Mouse (Mus musculus) forebrain, embryonic 12.5 days (tissue): ENCODE data around the gene Edn2. TPM values are rescaled to one million over a fixed set of nuclear protein-coding genes. Genes with fewer than 3 reads are reported as not detected.
A peak's percentile ranks its signal among the peaks of the same experiment; 100 is the strongest.

ENCODE experiments used
- ATAC-seq: fragments of 200-750 bp; cut with Nextera tagmentation; 2 replicates; pipeline ENCODE4 v1.8.0; 2017; ENCODE audit warnings: moderate TSS enrichment; ENCODE audit not compliant: low FRiP score
- H3K27ac ChIP-seq: fragments of 300-500 bp; sonication (generic); 2 replicates; pipeline ENCODE4 v1.5.1; 2016; ENCODE audit warnings: mild to moderate bottlenecking
- H3K27me3 ChIP-seq: fragments of 300-500 bp; sonication (generic); 2 replicates; pipeline ENCODE4 v1.6.1; 2016; ENCODE audit warnings: mild to moderate bottlenecking
- H3K36me3 ChIP-seq: fragments of 300-500 bp; sonication (generic); replicated peaks from 2 replicates; pipeline ENCODE4 v1.6.1; 2016; ENCODE audit warnings: mild to moderate bottlenecking
- H3K4me1 ChIP-seq: fragments of 300-500 bp; sonication (generic); 2 replicates; pipeline ENCODE4 v1.6.1; 2016
- H3K4me2 ChIP-seq: fragments of 300-500 bp; sonication (generic); 2 replicates; pipeline ENCODE4 v1.6.1; 2016; ENCODE audit warnings: mild to moderate bottlenecking, moderate library complexity
- H3K4me3 ChIP-seq: fragments of 300-500 bp; sonication (generic); replicated peaks from 2 replicates; pipeline ENCODE4 v1.5.1; 2016; ENCODE audit warnings: mild to moderate bottlenecking
- H3K9ac ChIP-seq: fragments of 300-500 bp; sonication (generic); 2 replicates; pipeline ENCODE4 v1.6.1; 2016; ENCODE audit warnings: mild to moderate bottlenecking
- H3K9me3 ChIP-seq: fragments of 300-500 bp; sonication (generic); 2 replicates; pipeline ENCODE4 v1.6.1; 2016
- WGBS: fragments of 180-500 bp; shearing (Covaris S2); methylation state at CpG from one replicate; pipeline ENCODE4 v1.1.7; 2016; 5-methylcytosine and 5-hydroxymethylcytosine counted together
- polyA plus RNA-seq: library from polyadenylated mRNA; unstranded; fragments of >200 nt; fragmentation: Nextera tagmentation; extraction: Ambion mirVana; gene quantifications from 2 replicates; pipeline ENCODE4 v1.2.1, GENCODE M21; 2016

Edn2 gene
- polyA plus RNA-seq = 0.22 TPM in 1 of 2 replicates, not detected in the other

DNA sequence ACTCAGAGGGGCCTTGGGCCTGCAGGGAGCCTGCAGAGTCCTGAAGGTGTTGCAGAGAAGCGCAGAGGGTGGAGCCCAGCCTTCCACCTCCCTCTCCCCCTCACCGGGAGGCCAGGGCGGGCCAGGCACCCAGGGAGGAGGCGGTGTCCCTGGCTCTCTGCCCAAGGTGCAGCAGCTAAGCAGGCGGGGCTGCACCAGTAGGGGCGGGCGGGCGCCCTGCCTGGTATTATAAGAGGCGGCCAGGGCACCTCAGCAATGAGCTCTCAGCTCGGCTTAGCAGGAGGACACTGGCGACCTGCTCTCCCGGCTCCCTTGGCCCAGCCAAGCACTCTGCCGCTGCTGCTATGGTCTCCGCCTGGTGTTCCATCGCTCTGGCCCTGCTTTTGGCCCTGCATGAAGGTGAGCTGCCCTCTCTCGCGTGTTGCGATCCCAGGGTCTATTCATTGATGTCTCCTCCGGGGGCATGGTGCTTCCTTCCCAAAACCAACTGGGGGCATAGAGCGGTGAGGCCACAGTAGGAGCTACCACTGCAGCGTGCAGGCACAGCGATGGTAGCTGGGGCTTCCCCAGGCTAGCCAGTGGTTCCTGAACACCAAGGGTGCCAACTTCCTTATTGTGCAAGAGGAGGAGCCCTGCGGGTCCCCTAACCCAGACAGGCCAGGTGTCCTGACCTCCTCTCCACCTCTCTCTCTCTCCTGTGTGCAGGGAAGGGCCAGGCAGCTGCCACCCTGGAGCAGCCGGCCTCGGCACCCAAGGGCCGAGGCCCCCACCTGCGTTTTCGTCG lies at the start of gene Edn2:
Gene Edn2 (plus strand): TSS at position 41 of the 784 bp plus-strand sequence.
- ATAC-seq = no peak
- Histone ChIP-seq H3K9ac (no peak within 1 kb of the TSS), H3K4me3 (no peak within 1 kb of the TSS), H3K4me2 (no peak within 1 kb of the TSS), H3K4me1 (peaks cover 17% of the 10 kb centered on the region), H3K27me3 (peaks cover 10% of the 10 kb centered on the region; the same call in 1 of the 2 replicates), H3K9me3 (no peaks in the 10 kb centered on the region), H3K36me3 (no peaks in the 10 kb centered on the region), H3K27ac (no peak within 1 kb of the TSS)
- 42% methylated on average over 27 of the region's 29 CpGs for WGBS

DNA sequence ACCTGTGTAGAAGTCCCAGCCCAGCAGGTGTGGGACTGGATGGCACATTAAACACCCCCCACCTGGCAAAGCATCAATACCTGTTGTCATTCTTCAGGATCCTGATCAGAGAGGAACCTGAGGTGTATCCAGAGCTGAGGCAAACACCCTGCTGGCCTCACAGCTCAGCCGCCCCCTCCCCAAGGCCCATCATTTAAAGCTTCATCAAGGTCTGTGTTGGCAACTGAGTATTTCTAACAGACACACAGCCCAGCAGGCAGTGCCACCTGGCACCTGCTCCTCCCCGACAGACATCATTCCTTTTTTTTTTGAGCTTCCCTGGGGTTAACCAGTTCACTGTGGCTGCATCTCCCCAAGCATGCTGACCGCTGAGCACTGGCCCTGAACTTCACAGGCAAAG lies 45.5 kb upstream of the Edn2 start:
- Histone ChIP-seq H3K4me3 (no peak overlapping the region), H3K4me2 (no peak overlapping the region), H3K27me3 (no peaks in the 10 kb centered on the region), H3K4me1 (no peaks in the 10 kb centered on the region), H3K27ac (no peak overlapping the region), H3K9me3 (no peaks in the 10 kb centered on the region), H3K9ac (no peak overlapping the region), H3K36me3 (no peaks in the 10 kb centered on the region)
- no peak for ATAC-seq
- WGBS = 85% methylated on average over 3 of the region's 3 CpGs

DNA sequence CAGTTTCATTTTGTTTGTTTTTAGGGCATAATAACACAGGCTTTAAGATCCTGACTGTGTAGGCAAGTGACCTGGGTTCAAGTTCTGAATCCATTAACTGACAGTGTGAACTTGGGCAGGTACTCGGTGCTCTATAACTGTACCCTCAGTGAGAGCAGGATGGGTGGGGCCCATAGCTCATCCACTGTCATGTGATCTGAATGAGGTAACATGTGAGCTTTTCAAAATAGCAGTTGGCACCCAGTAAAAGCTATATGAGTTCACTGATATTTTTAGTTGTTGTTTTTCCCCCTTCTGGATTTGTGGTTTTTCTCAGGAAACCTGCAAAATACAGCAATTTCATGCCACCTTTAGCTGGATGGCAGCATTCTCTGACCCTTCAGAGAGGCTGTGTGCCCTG lies 44.7 kb upstream of the Edn2 start:
- H3K27me3 ChIP-seq = no peaks in the 10 kb centered on the region
- no peak for ATAC-seq
- H3K36me3 ChIP-seq = no peaks in the 10 kb centered on the region
- H3K9ac ChIP-seq = no peak overlapping the region
- H3K9me3 ChIP-seq = no peaks in the 10 kb centered on the region
- no peak overlapping the region for H3K27ac ChIP-seq
- no peak overlapping the region for H3K4me3 ChIP-seq
- no peak overlapping the region for H3K4me2 ChIP-seq
- WGBS = 87% methylated on average over 1 of the region's 1 CpGs
- H3K4me1 ChIP-seq = no peaks in the 10 kb centered on the region

DNA sequence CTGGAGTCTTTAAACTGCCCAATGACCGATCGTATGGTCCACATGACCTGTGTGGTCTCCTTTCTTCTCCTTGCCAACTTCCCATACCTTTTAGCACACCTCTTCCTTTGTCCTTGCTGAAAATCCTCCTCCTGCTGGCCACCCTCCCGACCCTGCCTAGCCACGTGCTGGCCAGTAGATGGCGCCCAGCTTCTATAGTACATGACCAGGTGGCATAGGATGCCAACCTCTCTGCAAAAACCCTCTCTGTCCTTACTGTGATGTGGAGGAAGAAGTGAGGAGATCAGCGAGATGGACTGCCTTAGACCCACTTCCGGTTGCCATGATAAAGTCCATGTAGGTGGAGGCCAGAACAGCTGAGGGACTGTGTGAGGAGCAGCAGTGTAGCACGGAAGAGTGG lies 40.7 kb upstream of the Edn2 start:
- Histone ChIP-seq H3K27ac (no peak overlapping the region), H3K4me2 (no peak overlapping the region), H3K4me1 (no peaks in the 10 kb centered on the region), H3K36me3 (no peaks in the 10 kb centered on the region), H3K9me3 (no peaks in the 10 kb centered on the region), H3K4me3 (no peak overlapping the region), H3K27me3 (no peaks in the 10 kb centered on the region), H3K9ac (no peak overlapping the region)
- no peak for ATAC-seq
- WGBS = 37% methylated on average over 8 of the region's 8 CpGs

DNA sequence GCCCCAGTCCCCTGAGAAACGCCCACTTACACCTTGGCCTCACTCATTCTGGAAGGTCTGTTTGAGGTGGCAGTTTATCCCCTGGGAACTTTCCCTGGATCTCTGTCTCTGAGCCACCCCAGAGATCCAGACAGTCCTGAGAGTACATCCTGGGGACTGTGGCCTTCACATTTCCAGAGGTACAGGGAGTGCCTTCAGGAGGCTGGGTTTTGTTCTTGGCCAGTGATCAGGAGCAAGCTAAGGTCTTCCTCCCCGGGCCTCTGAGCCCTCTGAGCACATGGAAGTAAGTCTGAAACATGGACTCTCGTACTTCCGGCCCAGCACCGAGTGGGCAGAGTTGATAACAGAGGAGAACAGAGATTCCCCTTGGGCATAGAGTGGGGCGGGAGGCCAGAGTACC lies 36.4 kb upstream of the Edn2 start:
- Histone ChIP-seq H3K4me1 (no peaks in the 10 kb centered on the region), H3K4me3 (no peak overlapping the region), H3K9ac (no peak overlapping the region), H3K36me3 (no peaks in the 10 kb centered on the region), H3K27ac (no peak overlapping the region), H3K9me3 (no peaks in the 10 kb centered on the region), H3K27me3 (0 out of 2 replicates have a peak, but pooled peaks cover 3% of the 10 kb centered on the region), H3K4me2 (no peak overlapping the region)
- WGBS = 83% methylated on average over 6 of the region's 6 CpGs
- ATAC-seq = no peak

DNA sequence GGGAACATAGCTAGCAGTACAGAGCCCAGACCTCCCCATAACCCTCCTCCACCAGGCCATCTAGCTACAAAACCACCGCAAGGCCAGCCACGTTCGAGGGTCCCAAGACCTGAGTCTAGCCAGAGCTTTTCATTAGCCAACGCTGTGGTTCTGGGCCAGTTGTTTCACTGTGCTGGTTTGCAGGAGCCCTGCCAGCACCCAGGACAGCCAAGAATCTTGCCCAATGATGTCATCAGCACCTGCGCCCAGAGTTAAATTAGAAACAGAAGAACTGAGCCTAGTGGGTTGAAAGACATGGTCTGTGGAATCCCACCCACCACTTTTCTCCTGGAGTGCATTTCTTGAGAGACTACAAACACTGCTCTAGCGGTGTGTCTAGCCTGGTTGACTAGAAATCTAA lies 35.0 kb upstream of the Edn2 start:
- H3K27me3 ChIP-seq = 0 out of 2 replicates have a peak, but pooled peaks cover 3% of the 10 kb centered on the region
- H3K9me3 ChIP-seq = no peaks in the 10 kb centered on the region
- WGBS = 88% methylated on average over 6 of the region's 6 CpGs
- no peak overlapping the region for H3K4me3 ChIP-seq
- H3K4me1 ChIP-seq = no peaks in the 10 kb centered on the region
- no peak overlapping the region for H3K4me2 ChIP-seq
- no peak for ATAC-seq
- no peak overlapping the region for H3K27ac ChIP-seq
- H3K36me3 ChIP-seq = no peaks in the 10 kb centered on the region
- H3K9ac ChIP-seq = no peak overlapping the region

DNA sequence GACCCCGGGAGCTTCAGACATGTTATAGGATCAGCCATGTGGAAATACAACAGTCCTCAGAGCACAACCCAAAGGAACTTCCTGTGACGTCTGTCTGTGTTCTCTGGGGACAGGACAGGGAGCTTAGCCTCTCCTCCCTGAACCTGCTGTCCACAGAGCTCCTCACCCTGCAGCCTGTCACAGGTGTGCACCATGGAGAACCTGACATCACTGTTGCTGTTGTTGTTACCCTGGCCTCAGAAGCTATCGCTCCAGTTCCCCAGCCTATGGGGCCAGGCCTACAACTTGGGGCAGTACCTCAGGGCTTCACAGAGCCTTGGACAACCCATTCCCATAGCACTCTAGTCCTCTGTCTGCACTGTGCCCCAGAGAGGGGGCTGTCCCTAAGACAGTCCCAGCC lies 33.7 kb upstream of the Edn2 start:
- ATAC-seq = no peak
- Histone ChIP-seq H3K27me3 (0 out of 2 replicates have a peak, but pooled peaks cover 3% of the 10 kb centered on the region), H3K4me3 (no peak overlapping the region), H3K9me3 (no peaks in the 10 kb centered on the region), H3K4me1 (no peaks in the 10 kb centered on the region), H3K27ac (no peak overlapping the region), H3K4me2 (no peak overlapping the region), H3K36me3 (no peaks in the 10 kb centered on the region), H3K9ac (no peak overlapping the region)
- WGBS = 90% methylated on average over 3 of the region's 3 CpGs

DNA sequence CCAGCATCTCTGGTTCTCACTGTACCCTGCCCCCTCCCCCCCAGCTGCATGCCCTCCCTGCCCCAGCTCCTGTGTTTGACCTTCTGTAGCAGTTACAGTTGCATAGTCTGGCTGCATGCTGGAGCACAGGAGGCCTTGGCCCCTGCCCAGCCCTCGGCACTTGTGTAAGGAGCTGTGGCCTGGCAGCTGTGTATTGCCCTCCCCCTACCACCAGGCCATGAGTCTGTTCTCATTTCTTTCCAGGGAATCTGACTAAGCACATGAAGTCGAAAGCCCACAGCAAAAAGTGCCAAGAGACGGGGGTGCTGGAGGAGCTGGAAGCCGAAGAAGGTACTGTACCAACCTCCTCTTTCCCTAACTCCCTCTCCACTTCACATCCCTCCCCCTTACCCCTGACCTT lies 33.0 kb upstream of the Edn2 start:
- no peak for ATAC-seq
- H3K27me3 ChIP-seq = 0 out of 2 replicates have a peak, but pooled peaks cover 3% of the 10 kb centered on the region
- H3K9ac ChIP-seq = no peak overlapping the region
- no peaks in the 10 kb centered on the region for H3K4me1 ChIP-seq
- no peak overlapping the region for H3K4me3 ChIP-seq
- no peak overlapping the region for H3K4me2 ChIP-seq
- H3K27ac ChIP-seq = no peak overlapping the region
- H3K36me3 ChIP-seq = no peaks in the 10 kb centered on the region
- WGBS = 79% methylated on average over 4 of the region's 4 CpGs
- H3K9me3 ChIP-seq = no peaks in the 10 kb centered on the region

DNA sequence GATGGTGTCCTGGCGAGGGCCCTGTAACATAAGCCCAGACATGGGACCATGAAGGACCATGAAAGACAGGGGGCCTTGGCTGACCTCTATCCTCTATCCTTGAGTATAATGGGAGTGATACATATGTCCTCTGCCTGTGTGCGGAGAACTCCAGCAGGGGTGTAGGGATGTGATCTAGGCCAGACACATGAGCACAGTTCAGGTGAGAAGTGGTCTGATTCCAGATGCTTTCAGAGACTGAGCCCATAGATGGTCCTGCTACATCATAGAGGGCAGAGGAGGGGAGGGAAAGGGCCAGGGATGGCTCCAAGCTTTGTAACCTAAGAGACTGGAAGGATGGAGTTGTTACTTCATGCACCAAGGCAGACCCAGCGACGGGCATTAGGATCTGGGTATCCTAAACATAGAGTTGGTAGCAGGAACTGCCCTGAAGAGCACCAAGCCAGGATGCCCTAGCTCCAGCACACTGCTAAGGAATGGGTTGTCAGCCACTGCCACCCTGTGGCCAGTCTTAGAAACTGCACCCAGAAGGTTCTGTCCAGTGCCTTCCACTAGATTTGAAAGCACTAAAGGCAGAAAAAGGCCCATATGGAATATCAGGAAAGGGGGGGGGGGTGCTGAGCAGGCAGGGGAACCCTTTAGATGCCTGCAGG lies 31.6 kb upstream of the Edn2 start:
- no peak overlapping the region for H3K4me2 ChIP-seq
- ATAC-seq = peak; percentile 74
- no peak overlapping the region for H3K9ac ChIP-seq

DNA sequence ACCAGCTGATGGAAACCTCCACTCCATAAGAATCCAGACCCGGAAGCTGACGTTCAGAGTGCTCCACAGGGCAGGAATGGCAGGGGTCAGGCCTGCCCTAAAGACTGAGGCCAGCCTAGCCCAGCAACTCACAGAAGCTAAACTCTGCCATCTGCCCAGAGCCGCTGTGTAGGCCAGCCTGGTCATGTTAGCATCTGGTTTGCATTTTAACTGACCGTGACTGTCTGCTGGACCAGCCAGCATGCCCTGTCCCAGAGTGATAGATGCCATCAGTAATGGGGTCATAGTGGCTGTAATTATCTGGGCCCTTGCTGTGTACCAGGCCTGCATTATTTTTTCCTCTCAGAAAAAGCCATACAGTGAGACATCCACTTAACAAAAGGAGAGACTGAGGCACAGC lies 30.1 kb upstream of the Edn2 start:
- no peak overlapping the region for H3K4me3 ChIP-seq
- 0 out of 2 replicates have a peak, but pooled peaks cover 3% of the 10 kb centered on the region for H3K27me3 ChIP-seq
- H3K36me3 ChIP-seq = no peaks in the 10 kb centered on the region
- H3K4me1 ChIP-seq = 0 out of 2 replicates have a peak, but pooled peaks cover 4% of the 10 kb centered on the region
- ATAC-seq = no peak
- no peak overlapping the region for H3K9ac ChIP-seq
- H3K9me3 ChIP-seq = no peaks in the 10 kb centered on the region
- 81% methylated on average over 4 of the region's 4 CpGs for WGBS
- no peak overlapping the region for H3K27ac ChIP-seq
- no peak overlapping the region for H3K4me2 ChIP-seq

More for the DNA sequence above, 31.6 kb upstream of the Edn2 start:
- H3K4me1 ChIP-seq = 0 out of 2 replicates have a peak, but pooled peaks cover 4% of the 10 kb centered on the region
- H3K27ac ChIP-seq = no peak overlapping the region
- no peaks in the 10 kb centered on the region for H3K36me3 ChIP-seq
- no peak overlapping the region for H3K4me3 ChIP-seq
- H3K27me3 ChIP-seq = 0 out of 2 replicates have a peak, but pooled peaks cover 3% of the 10 kb centered on the region
- H3K9me3 ChIP-seq = no peaks in the 10 kb centered on the region
- WGBS = 58% methylated on average over 4 of the region's 4 CpGs

DNA sequence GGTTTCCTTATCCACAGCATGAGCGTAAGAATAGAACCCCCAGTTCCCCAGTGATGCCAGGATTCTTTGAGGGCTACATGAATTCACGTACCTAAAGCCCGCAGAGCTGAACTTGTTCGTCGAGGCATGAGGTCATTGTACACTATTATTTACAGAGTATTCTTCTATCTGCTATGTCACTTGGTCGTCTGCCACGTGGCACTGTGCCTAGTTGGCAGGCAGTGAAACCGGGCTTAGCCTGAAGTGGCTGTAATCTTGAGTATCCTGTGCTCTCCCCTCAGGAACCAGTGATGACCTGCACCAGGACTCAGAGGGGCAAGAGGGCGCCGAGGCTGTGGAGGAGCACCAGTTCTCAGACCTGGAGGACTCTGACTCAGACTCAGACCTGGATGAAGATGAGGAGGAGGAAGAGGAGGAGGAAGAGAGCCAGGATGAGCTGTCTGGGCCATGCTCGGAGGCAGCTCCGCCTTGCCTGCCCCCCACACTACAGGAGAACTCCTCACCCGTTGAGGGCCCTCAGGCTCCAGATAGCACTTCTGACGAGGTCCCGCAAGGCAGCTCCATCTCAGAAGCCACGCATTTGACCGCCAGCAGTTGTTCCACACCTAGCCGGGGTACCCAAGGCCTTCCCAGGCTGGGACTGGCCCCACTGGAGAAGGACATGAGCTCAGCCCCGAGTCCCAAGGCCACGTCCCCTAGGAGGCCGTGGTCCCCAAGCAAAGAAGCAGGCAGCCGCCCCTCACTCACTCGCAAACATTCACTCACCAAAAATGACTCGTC lies 29.4 kb upstream of the Edn2 start:
- Histone ChIP-seq H3K9me3 (no peaks in the 10 kb centered on the region), H3K36me3 (no peaks in the 10 kb centered on the region), H3K9ac (no peak overlapping the region), H3K27ac (no peak overlapping the region), H3K4me3 (no peak overlapping the region), H3K4me2 (no peak overlapping the region), H3K4me1 (0 out of 2 replicates have a peak, but pooled peaks cover 4% of the 10 kb centered on the region), H3K27me3 (0 out of 2 replicates have a peak, but pooled peaks cover 3% of the 10 kb centered on the region)
- no peak for ATAC-seq
- whole genome bisulfite sequencing = 80% methylated on average over 24 of the region's 24 CpGs

DNA sequence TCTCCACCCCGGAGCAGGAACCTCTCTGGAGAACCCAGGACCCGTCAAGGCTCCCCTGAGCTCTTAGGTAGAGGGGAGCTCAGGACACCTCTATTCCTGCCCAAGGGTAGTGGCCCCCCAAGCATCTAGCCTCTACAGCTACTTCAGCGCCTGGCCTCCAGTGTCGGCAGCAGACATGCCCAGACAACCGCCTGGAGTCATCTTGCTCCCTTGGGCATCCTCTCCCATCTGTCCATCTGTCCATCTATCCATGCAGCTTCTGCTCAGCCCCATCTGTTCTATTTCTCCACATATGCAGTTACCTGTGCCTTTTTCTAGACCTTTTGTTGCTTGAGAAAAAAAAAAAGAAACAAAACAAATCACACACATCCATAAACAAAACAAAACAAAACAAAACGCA lies 26.8 kb upstream of the Edn2 start:
- Histone ChIP-seq H3K9me3 (no peaks in the 10 kb centered on the region), H3K36me3 (no peaks in the 10 kb centered on the region), H3K4me3 (no peak overlapping the region), H3K9ac (no peak overlapping the region), H3K27me3 (no peaks in the 10 kb centered on the region), H3K4me1 (0 out of 2 replicates have a peak, but pooled peaks cover 4% of the 10 kb centered on the region), H3K27ac (no peak overlapping the region), H3K4me2 (no peak overlapping the region)
- WGBS = 83% methylated on average over 6 of the region's 6 CpGs
- ATAC-seq = no peak
